Mouse (Mus musculus): ENCODE results near the gene Top1.

- no peak for TF ChIP-seq POLR2A (IDR thresholded peaks at IDR 0.05; ENCODE audit: control insufficient read depth, extremely low read depth, insufficient read depth, low read length, poor library complexity)
- TF ChIP-seq CTCF (IDR thresholded peaks at IDR 0.05; ENCODE audit: borderline replicate concordance, control insufficient read depth, extremely low read depth, insufficient read depth, low read length, poor library complexity): no peak
These were observed 2.4 kb downstream of the Top1 start for GRCm38 (mm10) chr2:160648097-160648496.

All from thymus, adult 2 months (tissue).